Mouse (Mus musculus) bone marrow macrophage, adult 2 months (primary cell): ENCODE data around the gene Hkdc1. TPM values are rescaled to one million over a fixed set of nuclear protein-coding genes. Genes with fewer than 3 reads are reported as not detected.

Source experiments
- H3K27ac ChIP-seq: 2 replicates; pipeline ENCODE4 v1.5.1; 2012; ENCODE audit warnings: low read depth, low read length; ENCODE audit not compliant: insufficient read depth
- H3K4me1 ChIP-seq: 2 replicates; pipeline ENCODE4 v1.6.1; 2012; ENCODE audit warnings: low read length; ENCODE audit not compliant: control insufficient read depth, insufficient read depth
- H3K4me3 ChIP-seq: 2 replicates; pipeline ENCODE4 v1.5.1; 2012; ENCODE audit warnings: mild to moderate bottlenecking, low read length, moderate library complexity; ENCODE audit not compliant: insufficient read depth
- CTCF ChIP-seq: IDR thresholded peaks from 2 replicates; pipeline ENCODE4 v1.5.1; 2012; ENCODE audit warnings: low read depth, mild to moderate bottlenecking, low read length, moderate library complexity
- POLR2A ChIP-seq: IDR thresholded peaks from 2 replicates; pipeline ENCODE4 v1.6.1; 2012; ENCODE audit warnings: mild to moderate bottlenecking, low read depth, low read length, borderline replicate concordance
- polyA plus RNA-seq: library from polyadenylated mRNA; stranded (reverse); fragments of >200 nt; gene quantifications from 2 replicates; pipeline ENCODE4 v1.2.4, GENCODE M21; 2012; ENCODE audit not compliant: missing spikeins, insufficient read depth, insufficient read length

The Hkdc1 gene
- polyA plus RNA-seq, 1 experiment, result not detected

DNA sequence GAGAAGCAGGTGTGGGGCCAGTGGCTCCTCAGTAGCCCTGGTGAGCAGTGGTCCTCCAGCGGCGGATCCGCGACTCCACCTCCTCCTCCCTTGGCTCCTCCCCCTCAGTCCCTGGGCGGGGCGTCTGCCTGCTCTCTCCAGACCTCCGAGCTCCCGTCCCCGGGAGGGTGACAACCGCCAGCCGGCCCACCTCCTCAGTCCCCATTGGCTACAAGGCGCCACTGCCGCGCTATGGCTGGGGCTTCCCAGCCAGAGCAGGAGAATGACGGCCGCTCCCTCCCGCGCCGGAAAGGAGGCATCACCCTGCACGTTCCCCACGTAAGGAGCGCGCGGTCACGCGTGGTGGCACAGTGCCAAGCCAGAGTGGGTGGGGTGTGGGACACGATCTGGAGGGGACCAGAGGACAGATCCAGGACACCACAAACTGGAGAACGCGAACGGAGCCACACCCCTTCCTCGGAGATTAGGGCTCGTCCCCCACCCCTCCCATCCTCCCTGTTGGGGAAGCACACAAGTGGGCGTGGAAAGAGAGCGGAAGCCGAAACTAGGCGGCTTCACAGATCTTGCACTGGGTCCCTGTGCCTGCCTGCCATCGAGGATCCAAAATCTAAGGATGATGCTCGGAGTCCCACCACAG, 82.1 kb downstream of the Hkdc1 start:
- H3K4me3 ChIP-seq, result peak overlapping the region; percentile 88
- peak overlapping the region; percentile 85 for H3K27ac ChIP-seq
- peaks cover 39% of the 10 kb centered on the region for H3K4me1 ChIP-seq
- TF ChIP-seq CTCF, result no peak
- no peak for TF ChIP-seq POLR2A

DNA sequence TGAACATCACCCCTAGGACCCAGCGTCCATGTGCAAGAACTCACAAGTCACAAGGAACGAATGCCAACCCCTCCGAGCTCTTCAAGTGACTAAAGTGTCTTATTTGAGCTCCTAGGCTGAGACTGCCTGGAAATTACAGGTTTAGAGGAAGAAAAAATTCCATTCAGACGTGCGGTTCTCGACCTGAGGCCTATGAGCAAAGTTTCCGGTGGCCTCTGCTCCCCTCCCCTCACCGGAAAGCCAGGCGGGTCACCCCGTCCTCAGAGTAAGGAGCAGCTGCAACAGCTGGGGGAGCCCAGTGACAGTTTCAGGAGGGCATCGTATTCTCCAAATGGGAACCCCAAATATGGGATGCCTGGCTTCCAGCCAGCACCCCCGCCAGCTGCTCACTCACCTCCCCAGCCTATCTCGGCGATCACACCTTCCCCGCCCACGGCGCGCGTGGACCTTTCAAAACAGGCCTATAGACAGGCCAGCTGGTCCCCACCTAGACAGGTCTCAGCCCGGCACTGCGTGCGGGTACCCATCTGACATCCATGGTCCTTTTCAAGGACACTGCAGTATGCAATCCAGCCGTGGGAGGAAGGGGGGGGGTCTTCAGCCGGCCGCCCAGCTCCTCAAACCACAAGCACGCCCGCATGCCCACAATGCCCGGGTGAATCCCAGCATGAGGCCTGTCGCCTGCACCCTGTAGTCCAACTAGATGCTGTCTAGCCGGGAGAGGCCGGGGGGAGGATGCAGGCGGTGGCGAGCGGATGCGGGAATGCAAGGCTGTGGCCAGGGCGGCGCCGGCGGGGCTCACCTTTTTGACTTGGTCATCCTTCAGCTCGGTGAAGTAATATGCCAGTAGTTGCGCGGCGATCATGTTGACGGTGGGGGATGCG, 82.8 kb downstream of the Hkdc1 start:
- H3K27ac ChIP-seq, result 0 out of 2 replicates have a peak overlapping the region, but pooled peaks have one; percentile 4
- peak overlapping the region; percentile 88 for H3K4me3 ChIP-seq
- TF ChIP-seq POLR2A (no peak), CTCF (no peak)
- peaks cover 39% of the 10 kb centered on the region for H3K4me1 ChIP-seq

DNA sequence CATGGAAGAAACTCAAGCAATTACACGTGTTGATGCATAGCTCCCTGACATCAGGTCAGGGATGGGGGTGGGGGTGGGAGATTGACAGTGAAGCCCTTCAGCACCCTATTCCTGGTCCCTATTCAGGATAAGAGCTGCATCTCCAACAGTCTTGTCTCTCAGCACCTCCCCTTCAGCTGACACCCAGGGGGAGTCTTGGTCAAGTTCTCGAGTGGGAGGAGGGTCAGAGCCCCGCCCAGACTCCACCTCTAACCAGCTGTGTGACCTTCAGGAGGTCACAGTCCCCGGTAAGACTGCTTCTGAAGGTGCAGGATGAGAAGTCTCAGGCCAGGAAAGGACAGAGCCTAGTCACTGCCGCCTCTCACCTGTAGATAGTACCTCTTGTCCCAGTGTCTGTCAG, 83.7 kb downstream of the Hkdc1 start:
- TF ChIP-seq POLR2A (no peak), CTCF (no peak)
- Histone ChIP-seq H3K4me3 (peak overlapping the region; percentile 88), H3K27ac (no peak overlapping the region), H3K4me1 (peaks cover 39% of the 10 kb centered on the region)

DNA sequence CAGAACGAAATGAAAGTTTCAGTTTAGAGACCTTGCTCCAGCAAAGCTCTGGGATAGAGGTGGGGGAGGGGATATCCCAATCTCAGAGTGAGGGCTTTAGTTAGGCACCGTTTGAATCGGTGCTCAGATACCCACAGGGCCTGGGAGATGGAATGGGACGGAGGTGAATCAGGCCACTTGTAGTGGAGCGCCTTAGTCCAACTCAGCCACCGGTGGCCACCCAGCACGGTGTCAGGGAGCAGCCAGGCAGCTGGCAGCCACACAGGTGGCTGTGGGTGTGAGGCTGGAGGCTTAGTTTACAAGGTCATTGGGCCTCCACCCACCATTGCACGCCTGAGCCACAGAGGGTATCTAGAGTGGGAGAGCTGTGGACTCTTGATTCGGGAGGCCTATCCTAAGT, 84.1 kb downstream of the Hkdc1 start:
- TF ChIP-seq POLR2A, result no peak
- no peak for TF ChIP-seq CTCF
- no peak overlapping the region for H3K27ac ChIP-seq
- H3K4me3 ChIP-seq, result no peak overlapping the region
- H3K4me1 ChIP-seq, result peaks cover 39% of the 10 kb centered on the region

DNA sequence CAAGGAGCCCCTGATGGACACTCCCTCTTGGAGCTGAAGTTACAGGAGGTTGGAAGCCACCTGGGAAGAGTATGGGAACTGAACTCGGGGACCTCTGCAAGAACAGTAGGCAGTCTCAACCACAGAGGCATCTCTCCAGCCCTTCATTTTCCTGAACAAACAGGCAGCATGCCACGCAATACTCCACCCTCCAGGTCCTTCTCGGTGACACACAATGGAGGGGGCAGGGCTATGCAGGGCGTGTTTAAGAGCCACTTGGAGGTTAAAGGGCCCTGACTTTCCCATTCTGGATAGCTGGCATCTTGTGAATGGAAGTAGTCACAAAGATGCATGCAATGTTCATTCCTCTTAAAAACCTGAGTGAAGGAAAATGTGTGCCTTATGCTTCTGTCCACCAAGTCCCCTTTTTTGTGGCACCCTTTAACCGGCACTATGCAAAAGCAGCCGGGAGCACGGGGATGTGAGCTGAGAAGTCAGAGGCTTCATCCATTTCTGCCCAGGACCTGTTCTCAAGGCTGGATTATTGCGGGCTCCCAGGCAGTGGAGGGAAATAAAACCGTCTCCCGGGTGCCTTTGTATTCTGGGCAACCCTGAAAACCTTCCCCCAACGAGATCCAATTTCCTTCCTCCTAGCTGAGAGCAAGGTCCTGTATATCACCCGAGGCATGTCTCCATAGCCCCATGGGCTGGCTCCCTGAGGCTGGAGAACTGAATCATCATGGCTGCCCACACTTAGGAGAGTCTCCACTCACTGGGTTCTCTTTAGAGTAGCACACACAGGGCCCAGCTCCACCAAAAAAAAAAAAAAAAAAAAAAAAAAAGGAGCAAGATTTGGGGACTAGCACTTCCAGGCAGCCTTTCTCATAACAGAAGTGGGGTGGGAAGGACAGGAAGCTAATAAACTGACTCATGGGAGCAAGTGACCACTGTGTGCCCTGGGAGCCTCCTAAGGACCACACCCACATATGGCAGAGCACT, 85.4 kb downstream of the Hkdc1 start:
- TF ChIP-seq CTCF, result no peak
- TF ChIP-seq POLR2A, result no peak
- Histone ChIP-seq H3K27ac (peak overlapping the region; percentile 76), H3K4me3 (peak overlapping the region; percentile 27), H3K4me1 (peaks cover 39% of the 10 kb centered on the region)

DNA sequence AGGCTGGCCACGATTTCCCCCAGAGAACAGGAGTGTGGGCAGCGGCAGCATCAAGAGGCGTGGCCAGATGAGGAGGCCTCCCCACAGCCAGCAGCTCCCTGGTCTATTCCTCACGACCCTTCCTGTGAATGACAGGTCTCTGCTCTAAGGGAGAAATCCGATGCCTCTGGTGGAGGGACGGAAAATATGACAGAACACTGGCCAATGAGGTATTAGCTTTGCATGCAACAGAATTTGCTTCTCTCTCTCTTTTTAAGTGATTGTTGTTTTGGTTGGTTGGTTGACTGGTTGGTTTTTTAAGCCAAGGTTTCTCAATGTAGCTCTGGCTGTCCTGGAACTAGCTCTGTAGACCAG, 86.9 kb downstream of the Hkdc1 start:
- no peak for TF ChIP-seq CTCF
- TF ChIP-seq POLR2A, result no peak
- Histone ChIP-seq H3K4me1 (peaks cover 34% of the 10 kb centered on the region), H3K4me3 (no peak overlapping the region), H3K27ac (no peak overlapping the region)

DNA sequence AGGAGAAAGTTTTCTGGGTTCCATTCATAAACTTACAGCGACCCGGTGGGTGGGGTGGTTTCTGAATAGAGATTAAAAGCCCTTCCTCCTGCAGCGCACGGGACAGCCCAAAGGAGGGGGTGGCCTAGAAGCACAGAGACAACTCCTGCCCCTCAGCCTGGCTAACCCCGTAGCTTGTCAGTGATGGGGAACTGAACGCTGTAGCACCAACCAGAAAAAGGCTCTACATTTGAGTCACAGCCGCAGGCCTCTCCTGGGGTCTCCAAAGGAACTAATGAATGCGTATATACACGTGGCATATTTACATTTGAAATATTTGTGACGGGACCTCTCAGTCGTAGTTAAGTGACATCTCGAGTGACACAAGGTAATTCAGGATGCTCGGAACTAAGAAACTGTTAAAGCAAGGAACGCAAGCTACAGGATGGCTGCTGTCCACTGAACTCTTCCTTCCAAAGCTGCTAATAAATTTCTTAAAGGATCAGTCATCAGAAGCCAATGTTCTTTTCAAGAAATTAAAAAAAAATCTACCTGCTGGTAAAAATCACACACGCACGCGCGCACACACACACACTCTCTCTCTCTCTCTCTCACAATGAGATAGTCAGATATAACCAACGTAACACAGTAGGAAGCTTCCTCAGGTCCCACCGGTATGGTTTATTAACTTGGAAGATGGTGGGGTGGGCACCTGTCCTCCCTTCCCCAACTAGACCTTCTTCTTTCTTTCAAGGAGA, 87.4 kb downstream of the Hkdc1 start:
- Histone ChIP-seq H3K27ac (no peak overlapping the region), H3K4me3 (no peak overlapping the region), H3K4me1 (peaks cover 36% of the 10 kb centered on the region)
- no peak for TF ChIP-seq CTCF
- no peak for TF ChIP-seq POLR2A

DNA sequence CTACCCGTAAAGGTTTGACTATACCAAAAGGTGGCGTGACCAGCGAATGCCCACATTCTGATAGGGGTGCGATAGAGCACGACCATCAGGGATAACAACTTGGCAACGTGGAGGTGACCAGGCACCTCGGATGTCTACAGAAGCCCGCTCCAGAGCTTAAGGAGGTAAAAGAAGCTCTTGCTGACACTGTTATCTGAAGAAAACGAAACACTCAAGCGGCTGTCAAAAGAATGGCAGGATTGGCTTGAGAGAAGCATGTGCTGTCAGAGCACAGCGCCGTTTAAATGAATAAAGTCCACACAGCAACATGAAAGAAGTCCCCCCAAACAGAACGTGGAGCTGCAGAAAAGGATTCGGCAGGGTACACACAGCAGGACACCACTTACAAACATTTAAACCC, 89.0 kb downstream of the Hkdc1 start:
- H3K4me1 ChIP-seq, result peaks cover 30% of the 10 kb centered on the region
- H3K27ac ChIP-seq, result no peak overlapping the region
- H3K4me3 ChIP-seq, result no peak overlapping the region
- TF ChIP-seq POLR2A, result no peak
- TF ChIP-seq CTCF, result no peak

Other genes with a start within 250 kb of the Hkdc1 start
- 0.37 TPM in 1 of 2 replicates, not detected in the other for gene Tspan15, start 191.2 kb downstream of the Hkdc1 start, polyA plus RNA-seq
- gene Tacr2, start 170.1 kb downstream of the Hkdc1 start, polyA plus RNA-seq, result not detected in 2 replicates
- 37.9 and 45.1 TPM in 2 replicates for gene Hk1, start 42.6 kb downstream of the Hkdc1 start, polyA plus RNA-seq
- not detected in 2 replicates for gene 4930507D05Rik, start 27.0 kb upstream of the Hkdc1 start, polyA plus RNA-seq
- 9.4 and 14.4 TPM in 2 replicates for gene Supv3l1, start 27.2 kb upstream of the Hkdc1 start, polyA plus RNA-seq
- 110 and 117 TPM in 2 replicates for gene Vps26a, start 64.3 kb upstream of the Hkdc1 start, polyA plus RNA-seq
- 253 and 281 TPM in 2 replicates for gene Srgn, start 105.0 kb upstream of the Hkdc1 start, polyA plus RNA-seq
- 36.9 and 40.0 TPM in 2 replicates for gene Kif1bp, start 156.0 kb upstream of the Hkdc1 start, polyA plus RNA-seq
- 16.7 and 18.1 TPM in 2 replicates for gene Ddx21, start 179.8 kb upstream of the Hkdc1 start, polyA plus RNA-seq
- gene Ddx50, start 228.7 kb upstream of the Hkdc1 start, polyA plus RNA-seq, result 57.7 and 59.5 TPM in 2 replicates